Mouse (Mus musculus) adrenal gland, postnatal 25 days (tissue): ENCODE results near the gene Galnt18. TPM values are rescaled to one million over a fixed set of nuclear protein-coding genes. Genes with fewer than 3 reads are reported as not detected.

ENCODE experiments used
- DNase-seq: peaks from one replicate; pipeline ENCODE4 v3.0.0; 2021; ENCODE audit warnings: mixed read lengths
- total RNA-seq: library from RNA; stranded (reverse); gene quantifications from 2 replicates; pipeline ENCODE4 v1.2.3, GENCODE M21; 2021

The Galnt18 gene
- total RNA-seq, 1 experiment from 2014 or later, result 16.9 TPM

DNA sequence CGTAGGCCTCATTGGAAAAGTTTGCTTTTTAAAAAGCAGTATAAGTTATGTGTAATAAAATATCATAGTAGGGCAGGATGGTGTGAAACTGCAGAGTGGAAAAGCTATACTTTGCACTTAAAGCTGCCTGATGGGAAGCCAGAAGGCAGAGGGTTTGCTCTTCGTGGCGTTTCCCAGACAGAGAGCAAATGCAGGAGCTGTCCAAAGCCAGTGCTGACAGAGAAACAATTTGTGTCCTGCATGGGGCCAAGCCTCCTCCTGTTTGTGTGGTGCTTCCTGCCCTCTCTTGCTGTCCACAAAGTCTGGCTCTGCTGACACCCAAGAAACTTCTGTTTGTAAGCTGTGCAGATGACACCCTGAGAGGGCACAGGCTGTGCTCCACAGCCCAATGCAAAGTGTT lies 220.8 kb downstream of the Galnt18 start:
- no peak for DNase-seq

- no peak for DNase-seq
Measured at GRCm38 (mm10) chr7:111550987-111551386, 228.8 kb downstream of the Galnt18 start.

DNA sequence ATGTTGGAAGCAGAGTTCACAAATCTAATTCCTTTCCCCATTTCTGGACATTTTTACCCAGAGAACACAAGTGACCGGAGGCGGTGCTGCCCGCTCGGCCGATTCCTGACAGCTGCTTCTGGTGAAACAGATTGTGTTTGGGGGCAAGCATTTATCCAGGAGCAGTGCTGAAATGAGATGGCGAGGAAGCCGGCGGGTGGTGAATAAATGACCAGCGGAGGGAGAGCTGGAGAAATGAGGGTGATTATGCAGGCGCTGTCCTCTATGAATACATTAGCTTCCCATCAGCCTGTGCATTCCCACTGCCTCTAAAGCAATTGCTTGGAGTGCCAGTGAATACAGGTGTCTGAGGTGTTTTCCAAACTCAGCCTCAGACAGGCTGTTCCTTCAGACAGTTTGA lies 232.7 kb downstream of the Galnt18 start:
- no peak for DNase-seq

GRCm38 (mm10) chr7:111545614-111546013 lies 234.2 kb downstream of the Galnt18 start:
- no peak for DNase-seq

DNA sequence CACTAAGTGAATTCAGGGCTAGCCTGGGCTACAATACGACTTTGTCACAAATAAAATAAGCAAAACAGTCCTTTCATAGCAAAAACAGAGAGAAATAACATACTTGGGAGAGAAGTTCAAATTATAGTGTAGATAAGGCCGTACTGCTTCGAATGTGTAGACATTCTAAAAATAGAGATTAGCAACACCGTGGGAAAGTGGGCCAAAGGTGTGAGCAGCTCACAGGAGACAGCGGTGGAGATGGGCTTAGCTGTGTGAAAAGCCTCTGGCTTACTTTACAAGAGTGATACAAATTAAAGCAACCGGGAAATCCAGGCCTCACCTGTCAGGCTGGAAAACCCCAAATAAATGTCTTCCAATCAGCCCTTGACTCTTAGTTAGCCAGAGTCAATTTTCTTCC lies 241.8 kb downstream of the Galnt18 start:
- no peak for DNase-seq

GRCm38 (mm10) chr7:111534826-111535405 lies 244.9 kb downstream of the Galnt18 start:
- DNase-seq, result no peak

DNA sequence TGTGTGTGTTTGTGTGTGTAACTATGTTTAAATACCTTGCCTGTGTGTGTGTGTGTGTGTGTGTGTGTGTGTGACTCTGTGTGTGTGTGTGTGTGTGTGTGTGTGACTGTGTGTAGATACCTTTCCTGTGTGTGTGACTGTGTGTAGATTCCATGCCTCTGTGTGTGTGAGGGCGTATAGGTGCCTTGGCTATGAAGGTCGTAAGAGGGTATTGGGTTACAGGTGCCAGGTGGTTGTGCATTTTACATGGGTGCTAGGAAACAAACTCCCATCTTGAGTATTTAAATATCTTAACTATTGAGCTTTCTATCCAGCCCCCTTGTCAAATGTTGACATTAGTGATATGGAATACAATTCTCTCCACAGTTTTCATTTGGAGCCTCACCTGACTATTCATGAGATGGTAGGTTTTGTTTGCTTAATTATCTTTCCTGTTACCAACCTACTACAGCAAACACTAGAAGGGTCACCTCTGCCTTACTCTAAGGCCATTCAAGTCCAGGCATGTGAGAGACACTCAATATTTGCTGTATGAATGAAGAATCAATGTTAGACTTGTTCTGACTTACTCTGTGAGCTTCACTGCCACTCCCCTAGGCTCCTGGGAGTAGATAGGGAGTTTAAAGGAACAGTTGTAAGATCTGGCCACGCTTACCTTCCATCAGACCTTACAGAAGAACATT lies 250.7 kb downstream of the Galnt18 start:
- no peak for DNase-seq

DNA sequence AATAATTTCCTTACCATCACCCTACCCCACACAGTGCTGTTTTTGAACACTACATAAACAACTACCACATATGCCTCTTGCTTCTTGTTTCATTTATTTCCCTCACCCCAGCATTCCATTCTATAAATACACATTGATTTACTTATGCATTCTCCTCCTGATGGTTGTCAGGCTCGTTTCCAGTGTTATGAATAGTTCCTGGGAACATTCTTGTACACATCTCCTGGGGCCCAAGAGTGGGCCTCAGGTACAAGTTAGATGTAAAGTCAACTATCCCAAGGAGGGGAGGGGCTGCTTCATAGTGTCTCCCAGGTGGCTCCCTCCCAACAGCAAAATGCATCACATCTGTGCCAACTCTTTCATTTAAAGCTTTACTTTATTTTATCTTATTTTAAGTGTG lies 251.3 kb downstream of the Galnt18 start:
- no peak for DNase-seq

DNA sequence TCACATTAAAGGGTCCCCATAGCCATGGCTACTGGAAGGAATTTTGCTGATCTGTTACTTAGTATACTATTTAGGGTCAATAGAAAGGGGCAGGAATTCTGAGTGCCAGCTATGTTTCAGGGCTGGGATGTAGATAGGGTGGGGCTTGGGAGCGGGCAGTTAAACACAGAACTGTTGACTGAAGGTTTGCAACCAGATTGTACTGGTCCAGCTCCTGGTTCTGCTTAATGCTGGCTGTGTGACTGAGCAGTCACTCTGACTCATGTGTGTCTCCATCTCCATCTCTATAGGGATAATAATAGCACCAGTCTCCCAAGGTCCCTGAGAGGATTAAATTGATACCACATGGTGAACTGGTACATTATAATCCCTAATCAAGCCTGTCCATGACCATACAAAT lies 258.9 kb downstream of the Galnt18 start:
- DNase-seq, result no peak

- DNase-seq, result no peak
Measured at GRCm38 (mm10) chr7:111518581-111519242, 261.1 kb downstream of the Galnt18 start.

DNA sequence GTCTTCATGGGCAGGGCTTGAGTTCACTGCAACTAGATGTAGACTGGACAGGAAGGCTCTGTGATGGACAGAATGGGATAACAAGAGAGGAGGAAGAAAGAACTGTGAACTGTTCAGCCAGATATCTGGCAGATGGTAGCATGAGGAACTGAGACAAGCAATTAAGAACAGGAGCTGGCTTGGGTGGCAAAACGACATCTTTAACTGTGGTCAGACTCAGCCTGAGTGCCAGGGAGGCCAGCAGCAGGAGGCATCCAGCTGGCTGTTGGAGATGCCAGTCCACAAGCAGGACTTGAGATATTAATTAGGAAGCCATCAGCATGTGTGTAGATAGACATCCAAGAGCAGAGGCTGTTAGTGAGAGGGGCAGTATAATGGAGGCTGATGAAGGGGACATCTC lies 262.9 kb downstream of the Galnt18 start:
- DNase-seq, result no peak

DNA sequence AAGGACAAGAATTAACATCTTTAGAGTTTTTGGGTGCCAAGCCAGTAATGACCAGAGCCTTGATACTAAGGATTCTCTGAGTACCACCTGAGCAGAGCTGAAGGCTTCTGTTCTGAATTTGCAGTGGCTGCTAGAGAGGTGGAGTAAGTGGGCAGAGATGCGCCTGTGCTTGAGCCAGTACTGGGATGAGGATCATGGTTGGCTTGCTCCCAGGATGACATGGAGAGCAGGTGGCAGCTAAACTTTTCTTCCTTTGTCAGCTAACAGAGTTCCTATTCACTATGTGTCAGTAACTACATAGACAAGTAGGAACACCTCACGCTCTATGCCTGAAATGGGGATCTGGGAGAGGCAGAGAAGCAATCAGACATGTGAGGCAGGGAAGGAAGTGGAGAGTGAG lies 264.3 kb downstream of the Galnt18 start:
- DNase-seq, result no peak

- DNase-seq, result no peak
Measured at GRCm38 (mm10) chr7:111509167-111509854, 270.5 kb downstream of the Galnt18 start.

DNA sequence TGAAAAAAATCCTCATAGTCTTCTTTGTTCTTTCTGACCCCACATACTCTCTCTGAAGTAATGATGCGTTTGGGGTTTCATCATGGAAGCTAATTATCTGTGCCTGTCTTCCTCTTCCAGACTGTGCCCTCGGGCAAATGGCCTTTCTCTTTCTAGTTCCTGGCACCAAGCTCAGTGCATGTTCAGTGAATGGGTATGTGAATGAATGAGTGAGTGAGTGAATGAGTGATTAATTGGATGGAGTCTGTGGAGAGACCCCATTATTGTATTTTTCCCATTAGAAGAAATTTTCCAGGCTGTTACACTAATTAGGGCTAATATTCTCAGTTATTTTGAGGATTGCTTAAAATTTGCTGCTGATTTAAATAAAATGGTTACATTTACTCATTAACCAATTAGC lies 279.2 kb downstream of the Galnt18 start:
- no peak for DNase-seq

- no peak for DNase-seq
Measured at GRCm38 (mm10) chr7:111499255-111499790, 280.5 kb downstream of the Galnt18 start.

DNA sequence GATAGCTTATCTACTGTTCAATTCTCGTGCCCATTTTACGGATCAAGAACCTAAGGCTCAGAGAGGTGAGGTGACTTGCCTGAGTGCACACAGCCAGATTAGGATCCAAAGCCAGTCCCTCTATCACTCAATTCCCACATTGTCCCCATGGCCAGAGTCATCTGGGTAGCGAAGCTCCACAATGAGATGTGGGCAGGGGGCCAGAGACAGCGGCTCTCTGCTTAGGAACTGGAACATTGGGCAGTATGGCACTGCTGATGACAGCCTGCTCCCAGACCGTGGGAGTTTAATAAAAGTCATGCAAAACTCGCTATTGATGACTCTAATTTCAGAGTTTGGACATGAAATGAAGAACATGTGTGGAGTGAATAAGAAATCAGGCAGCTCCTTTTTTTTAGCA lies 282.6 kb downstream of the Galnt18 start:
- no peak for DNase-seq

DNA sequence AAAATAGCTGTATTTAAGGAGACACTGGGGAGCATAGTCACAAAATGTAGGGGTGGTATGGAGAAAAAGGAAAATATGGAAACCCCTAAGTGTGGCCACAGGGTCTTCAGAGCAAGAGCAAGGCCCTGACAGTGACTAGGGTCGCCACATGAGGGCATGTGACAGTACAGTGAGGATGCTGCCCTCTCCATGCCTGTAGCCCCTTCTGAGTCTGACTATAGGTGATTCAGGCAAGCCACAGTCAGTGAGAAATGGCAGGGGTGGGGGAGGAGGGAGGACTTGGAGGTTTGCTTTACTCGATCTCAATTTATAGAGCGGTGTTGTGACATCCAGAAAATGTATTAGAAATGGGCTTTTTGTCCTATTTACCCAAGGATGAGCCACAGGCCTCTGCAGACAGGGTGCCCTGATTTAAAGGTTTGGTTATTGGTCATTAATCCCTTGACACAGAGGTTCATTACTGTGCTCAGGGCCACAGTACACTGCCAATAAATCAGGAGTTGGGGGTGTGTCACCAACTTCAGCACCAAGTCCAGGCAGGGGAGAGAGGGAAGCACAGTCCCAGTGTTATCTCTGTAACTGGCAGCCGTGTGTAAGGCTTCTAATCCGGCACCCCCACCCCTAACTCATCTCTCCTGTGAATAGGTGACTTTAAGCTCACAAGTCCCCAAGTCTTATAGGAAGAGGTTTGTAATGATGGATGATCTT lies 287.4 kb downstream of the Galnt18 start:
- peak; percentile 9 for DNase-seq

GRCm38 (mm10) chr7:111491566-111491965 lies 288.2 kb downstream of the Galnt18 start:
- no peak for DNase-seq

GRCm38 (mm10) chr7:111486811-111487333 lies 292.9 kb downstream of the Galnt18 start:
- peak; percentile 10 for DNase-seq

DNA sequence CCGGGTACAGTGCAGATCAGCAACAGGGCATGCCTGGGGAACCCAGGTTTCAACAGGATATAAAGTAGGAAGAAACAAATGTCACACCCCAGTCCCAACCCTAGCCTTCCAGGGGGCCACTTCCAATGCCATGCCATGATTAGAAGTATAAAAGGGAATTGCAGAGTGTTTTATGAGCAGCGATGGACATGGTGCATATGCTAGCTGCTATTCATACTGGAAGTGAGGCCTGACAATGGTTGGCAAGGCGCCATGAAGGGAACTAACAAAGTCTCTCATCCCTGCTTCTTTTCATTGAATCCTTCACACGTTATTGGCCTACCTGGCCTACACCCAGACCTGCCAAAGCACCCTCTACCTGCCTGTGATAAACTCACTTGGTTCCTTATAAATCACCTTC lies 295.9 kb downstream of the Galnt18 start:
- no peak for DNase-seq

- DNase-seq, result no peak
Measured at GRCm38 (mm10) chr7:111483321-111483720, 296.5 kb downstream of the Galnt18 start.

DNA sequence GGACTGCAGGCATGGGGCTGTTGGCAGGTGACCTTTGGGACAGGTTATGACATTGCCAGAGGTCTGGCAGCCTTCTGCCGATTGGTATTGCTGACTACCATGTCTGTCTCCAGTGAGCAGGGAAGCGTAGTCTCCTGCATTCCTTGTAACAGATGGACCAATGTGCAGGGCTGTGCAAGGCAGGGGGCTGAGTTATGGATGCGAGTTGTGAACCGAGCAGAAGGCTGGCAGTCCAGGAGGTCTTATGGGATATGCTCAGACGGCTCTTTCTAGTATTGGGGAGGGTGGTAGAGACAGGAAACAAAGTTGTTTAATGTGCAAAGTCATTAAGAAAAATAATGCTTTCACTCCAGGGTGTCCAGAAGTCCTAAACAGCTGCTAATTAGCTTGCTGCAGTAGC lies 312.1 kb downstream of the Galnt18 start:
- DNase-seq, result no peak
